Mouse (Mus musculus) kidney, adult 2 months (tissue): ENCODE results near the gene E2f2.

Experiments used
- CTCF ChIP-seq: fragments of 200-500 bp; conservative IDR thresholded peaks from 2 replicates; pipeline ENCODE4 v1.5.1; 2011; ENCODE audit warnings: low read depth, mild to moderate bottlenecking, control low read depth, low read length, moderate library complexity, mixed read lengths; ENCODE audit not compliant: insufficient read depth, insufficient read length
- POLR2A ChIP-seq: fragments of 200-500 bp; IDR thresholded peaks from one replicate; pipeline ENCODE4 v1.6.1; 2011; ENCODE audit warnings: low read depth, low read length, control low read depth

DNA sequence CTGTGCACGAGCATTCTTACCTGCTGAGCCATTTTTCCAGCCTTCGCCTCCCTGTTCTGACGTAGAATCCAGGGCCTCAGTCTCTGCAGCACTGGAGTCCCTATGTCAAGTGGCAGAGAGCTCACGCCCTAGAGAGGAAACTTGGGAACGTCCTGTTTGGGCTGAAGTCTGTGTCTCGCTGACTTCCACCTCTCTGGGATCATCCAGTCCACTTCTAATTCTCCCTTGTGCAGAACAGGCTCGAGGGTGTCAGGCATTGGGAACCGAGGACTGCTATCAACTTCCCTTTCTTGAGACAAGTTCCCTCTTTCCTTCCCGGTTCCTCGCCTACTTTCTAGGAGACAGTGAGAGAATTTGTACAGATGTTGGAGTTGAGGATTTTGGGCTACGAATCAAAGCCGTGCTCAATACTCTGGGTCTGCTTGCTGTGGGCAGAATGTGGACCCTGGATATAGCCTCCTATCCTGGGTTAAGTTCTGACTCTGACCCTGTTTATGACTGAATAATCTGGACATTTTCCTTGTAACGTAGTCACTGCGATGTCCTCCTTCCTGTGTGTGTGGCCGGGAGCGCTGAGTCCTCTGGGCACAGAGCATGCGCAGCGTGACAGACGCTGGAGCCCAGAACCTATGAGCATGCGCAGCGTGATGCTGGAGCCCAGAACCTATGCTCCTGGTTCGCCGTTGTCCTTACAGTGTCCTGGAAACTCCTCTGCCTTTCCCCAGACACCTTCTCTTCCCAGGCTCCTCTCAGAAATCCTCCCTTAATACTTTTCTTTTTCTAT is 52.7 kb downstream of the E2f2 start:
- no peak for TF ChIP-seq CTCF
- TF ChIP-seq POLR2A: no peak
